Mouse (Mus musculus) myocyte (in vitro differentiated cells): Measurements from ENCODE around the gene Tmprss5.

ENCODE experiments used
- MYOD1 ChIP-seq, 3 experiments: IDR thresholded peaks; one replicate each; pipeline ENCODE4 v1.6.1; 2011; ENCODE audit warnings: control low read depth in 2 of 3, low read depth in 2 of 3, mild to moderate bottlenecking in 2 of 3, moderate library complexity in 1 of 3; ENCODE audit not compliant: insufficient read length in 2 of 3, control insufficient read depth in 1 of 3
- MYOG ChIP-seq, 3 experiments: IDR thresholded peaks; one replicate each; pipeline ENCODE4 v1.6.1; 2011; ENCODE audit warnings: control low read depth in 2 of 3, low read depth in 2 of 3, mild to moderate bottlenecking in 2 of 3; ENCODE audit not compliant: insufficient read length in 2 of 3, control insufficient read depth in 1 of 3, insufficient read depth in 1 of 3
- POLR2A ChIP-seq: IDR thresholded peaks from one replicate; pipeline ENCODE4 v1.6.1; 2011; ENCODE audit warnings: low read depth, mild to moderate bottlenecking, control low read depth, moderate library complexity; ENCODE audit not compliant: insufficient read length
- USF1 ChIP-seq: IDR thresholded peaks from one replicate; pipeline ENCODE4 v1.6.1; 2011; ENCODE audit warnings: low read depth, mild to moderate bottlenecking, control low read depth, moderate library complexity

DNA sequence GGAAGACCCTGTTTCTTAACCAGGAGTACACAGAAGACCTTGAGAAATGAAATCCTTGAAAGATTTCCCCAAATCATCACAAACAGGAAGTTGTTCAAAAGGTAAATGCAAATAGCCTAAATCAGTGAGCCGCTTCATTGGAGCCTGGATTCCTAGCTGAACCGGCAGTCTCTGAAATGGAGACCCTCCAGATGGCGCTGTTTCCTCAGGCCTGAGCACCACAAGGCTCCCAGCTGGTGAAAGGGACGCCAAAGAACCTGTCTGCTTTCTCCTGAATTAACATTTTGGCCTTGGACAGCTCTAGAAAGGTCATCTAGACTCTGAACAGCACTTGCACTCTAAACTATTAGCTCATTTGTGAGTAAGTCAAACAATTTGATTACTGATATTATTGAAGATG, 501 bp downstream of the Tmprss5 start:
- no peak for TF ChIP-seq MYOG (IDR thresholded peaks at IDR 0.05; ENCODE audit: control insufficient read depth in 1 of 3, insufficient read depth in 1 of 3, insufficient read length in 2 of 3, low read depth in 2 of 3)
- TF ChIP-seq MYOD1 (IDR thresholded peaks at IDR 0.05; ENCODE audit: control insufficient read depth in 1 of 3, insufficient read length in 2 of 3, low read depth in 2 of 3) = no peak
- TF ChIP-seq POLR2A = no peak
- no peak for TF ChIP-seq USF1
